Mouse (Mus musculus) mature B cell (primary cell): ENCODE measurements around the gene Mmadhc.

Source experiments
- in situ Hi-C: fragments of 300-500 bp; cut with MboI; formaldehyde crosslinking; loops from 2 replicates; pipeline ENCODE4 v1.14.3; 2019

Gene Mmadhc

GRCm38 (mm10) chr2:50296109-50296986 lies at the start of gene Mmadhc:
Mmadhc (minus strand) TSS chr2:50296801.
- in situ Hi-C loops, result loop anchor here (25.0 kb wide), 2 partner anchors 534 to 1641 kb away; partner anchors contain the start of gene Rbm43

DNA sequence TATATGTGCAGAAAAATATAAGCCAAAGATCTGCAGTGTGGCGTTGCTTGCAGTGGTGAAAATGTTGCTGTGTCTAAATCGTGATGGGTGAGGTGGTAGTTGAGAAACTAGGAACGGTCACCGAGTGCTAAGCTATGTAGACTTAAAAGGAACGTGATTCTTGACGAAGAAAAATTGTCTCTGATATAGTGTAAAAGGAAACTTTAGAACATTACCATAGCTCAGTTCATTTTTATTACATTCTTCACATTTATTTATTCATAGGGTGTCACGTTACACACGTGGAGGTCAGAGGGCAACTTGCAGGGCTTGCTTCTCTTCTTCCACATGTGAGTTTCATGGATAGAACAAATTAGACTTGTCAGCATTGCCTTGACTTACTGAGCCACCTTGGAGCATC lies 47.0 kb upstream of the Mmadhc start:
- in situ Hi-C loops, result no loop called here

DNA sequence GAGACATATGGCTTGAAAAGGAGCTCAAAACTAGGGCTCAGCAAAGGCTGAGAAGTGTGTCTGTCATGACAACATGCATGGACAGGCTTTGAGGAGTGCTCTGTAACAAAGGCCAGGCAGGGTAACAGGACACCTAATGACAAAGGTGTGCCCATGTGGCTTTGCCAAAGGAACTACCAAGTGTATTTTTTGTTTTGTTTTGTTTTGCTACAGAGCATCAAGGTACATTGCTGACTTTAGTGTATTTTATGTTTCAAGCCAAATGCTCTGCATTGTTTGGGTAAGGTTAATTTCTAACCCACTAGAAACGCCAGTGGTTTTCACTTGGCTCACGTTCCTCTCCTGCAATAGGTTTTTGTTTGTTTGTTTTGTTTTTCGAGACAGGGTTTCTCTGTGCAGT lies 42.5 kb upstream of the Mmadhc start:
- in situ Hi-C loops, result no loop called here

DNA sequence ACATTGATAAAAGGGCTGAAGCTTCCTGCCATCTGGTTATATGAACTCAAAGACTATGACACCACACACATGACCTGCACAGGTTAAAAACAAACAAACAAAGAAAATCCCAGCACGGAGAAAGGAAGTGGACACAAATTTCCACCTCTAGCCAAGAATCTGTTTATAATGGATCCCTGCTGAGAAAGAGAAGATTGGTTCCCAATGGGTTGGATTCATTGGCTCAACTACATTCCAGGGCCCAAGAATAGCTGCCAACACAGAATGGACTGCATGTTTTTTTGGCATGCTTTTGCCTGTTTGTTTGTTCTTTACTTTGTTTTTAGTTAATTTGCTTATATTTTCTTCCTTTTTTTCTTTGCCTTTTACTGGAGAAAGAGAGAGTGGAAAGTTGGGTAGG lies 41.0 kb upstream of the Mmadhc start:
- in situ Hi-C loops, result no loop called here

DNA sequence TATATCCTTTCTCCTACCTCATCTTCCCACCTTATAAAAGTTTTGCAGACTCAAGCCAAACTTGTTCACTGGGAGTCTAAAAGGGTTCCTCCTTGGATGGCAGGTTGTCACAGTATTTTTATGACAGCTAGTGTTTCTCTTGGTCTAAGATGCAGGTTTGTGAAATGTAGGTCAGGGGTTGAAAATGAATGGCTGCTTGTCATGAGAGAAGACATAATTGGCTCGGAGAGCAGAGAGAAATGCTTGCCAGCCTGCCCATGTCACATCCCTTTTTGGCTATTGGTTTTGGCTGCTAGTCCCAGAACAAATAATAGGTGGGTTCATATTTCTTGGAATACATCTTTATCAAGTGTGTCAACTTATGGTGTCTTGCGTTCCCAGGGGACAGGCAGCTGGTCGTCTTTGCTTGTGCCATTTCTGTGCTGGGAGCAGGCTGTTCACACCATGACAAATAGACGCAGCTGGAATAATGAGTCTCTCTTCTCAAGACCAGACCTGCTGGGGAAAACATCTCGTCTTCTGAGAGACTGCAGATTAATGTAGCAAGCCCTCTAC lies 35.2 kb upstream of the Mmadhc start:
- in situ Hi-C loops, result no loop called here

DNA sequence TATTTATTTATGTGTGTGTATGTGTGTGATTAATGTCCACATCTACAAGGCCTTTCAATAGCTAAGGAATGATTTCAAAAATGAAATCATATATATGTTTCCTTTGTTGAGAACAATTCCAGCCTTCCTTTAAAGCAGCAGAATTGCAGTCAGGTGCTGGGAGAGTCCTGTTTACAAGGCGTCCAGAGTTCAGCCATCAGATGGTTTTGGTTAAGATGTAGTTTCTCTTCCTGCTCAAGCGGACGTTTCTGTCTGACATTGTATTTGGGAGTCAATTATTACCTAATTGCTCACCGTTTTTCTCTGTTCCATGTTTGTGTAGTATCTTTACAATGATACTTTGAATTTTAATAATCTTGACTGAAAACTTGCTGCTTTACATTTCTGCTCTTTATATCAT lies 31.6 kb upstream of the Mmadhc start:
- in situ Hi-C loops, result no loop called here

GRCm38 (mm10) chr2:50324799-50325198 lies 28.2 kb upstream of the Mmadhc start:
- in situ Hi-C loops, result loop anchor here (25.0 kb wide), 1 partner anchor 838 kb away; no protein-coding TSS in a partner anchor

DNA sequence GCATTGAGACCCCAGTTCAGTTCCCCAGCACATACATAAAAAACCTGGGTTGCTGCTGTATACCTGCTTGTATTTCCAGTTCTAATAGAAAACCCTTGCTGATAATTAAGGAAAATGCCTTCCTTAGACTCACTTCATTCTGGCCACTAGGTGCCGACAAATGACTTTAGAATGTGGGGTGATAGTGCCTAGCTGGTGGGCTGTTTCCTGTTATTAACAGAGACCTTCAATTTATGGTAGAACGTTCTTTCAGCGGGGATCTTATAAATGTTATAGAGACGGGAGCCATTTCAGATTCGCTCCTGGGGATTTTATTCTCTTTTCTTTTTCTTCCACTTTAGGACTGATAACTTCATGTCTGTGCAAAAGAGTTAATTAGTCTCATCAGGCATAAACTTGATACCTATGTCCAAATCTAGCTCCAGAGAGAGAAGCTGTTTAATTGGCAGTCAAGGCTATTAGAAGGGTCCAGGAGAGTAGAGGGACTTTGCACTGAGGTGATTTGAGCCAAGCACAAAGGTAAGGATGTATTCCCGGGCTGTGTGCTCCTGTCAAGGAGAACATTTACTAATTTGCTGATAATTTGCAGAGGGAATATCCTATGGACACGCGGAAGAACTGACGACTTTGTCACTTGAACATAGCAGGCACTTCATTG lies 10.2 kb upstream of the Mmadhc start:
- in situ Hi-C loops, result loop anchor here (10.0 to 25.0 kb wide), 2 partner anchors 856 to 1128 kb away; no protein-coding TSS in a partner anchor

DNA sequence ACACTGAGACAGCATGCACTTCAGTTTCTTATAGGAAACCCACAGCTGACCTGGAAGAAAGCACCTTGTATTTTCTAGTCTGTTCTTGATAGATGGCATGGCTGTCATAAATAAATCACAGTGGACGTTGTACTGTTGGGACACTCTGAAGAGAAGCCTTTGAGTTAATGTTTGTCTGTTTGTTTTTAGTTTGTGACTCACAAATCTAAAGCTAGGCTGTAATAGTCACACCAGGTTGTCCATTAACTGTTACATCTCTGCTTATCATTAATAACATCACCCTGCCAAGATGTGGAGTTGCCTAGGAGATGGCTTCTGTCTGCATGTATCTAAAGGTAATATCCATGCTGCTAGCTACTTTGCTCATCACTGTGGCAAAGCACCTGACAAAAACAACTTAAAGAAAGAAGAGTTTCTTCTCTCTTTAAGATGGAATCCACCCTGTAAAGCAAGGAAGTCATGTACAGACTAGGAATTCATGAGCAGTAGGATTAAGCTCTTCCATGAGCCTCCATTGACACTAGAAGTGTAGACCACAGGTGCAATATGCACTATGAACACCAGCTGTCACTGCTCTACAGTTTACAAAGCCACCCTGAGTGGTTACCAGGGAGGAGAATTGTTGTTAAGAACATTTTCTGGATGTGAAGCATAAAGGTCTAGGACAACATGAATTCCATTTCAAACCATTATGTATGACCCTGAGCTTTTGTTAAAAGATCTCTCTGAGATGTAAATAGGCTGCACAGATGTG lies 8.4 kb upstream of the Mmadhc start:
- in situ Hi-C loops, result loop anchor here (10.0 to 25.0 kb wide), 2 partner anchors 857 to 1130 kb away; no protein-coding TSS in a partner anchor

DNA sequence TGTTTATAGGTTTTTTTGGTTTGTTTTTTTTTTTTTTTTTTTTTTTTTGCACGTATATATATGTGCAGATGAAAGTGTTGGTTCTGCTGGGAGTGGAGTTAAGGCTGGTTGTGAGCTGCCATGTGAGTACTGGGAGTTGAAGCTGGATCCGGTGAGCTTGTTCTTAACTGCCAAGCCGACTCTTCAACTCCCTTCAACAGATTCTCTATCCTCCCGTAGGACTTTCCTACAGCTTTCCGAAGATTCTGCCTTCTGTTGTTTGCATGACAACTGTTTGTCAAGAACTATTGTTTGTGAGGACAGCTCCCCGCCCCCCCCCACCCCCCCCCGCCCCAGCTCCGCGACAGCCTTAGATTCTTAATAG lies 368 bp upstream of the Mmadhc start:
- in situ Hi-C loops, result loop anchor here (25.0 kb wide), 2 partner anchors 535 to 1640 kb away; partner anchors contain the start of gene Rbm43

GRCm38 (mm10) chr2:50295562-50295961 lies 1.0 kb downstream of the Mmadhc start:
- in situ Hi-C loops, result loop anchor here (25.0 kb wide), 2 partner anchors 533 to 1642 kb away; partner anchors contain the start of gene Rbm43

DNA sequence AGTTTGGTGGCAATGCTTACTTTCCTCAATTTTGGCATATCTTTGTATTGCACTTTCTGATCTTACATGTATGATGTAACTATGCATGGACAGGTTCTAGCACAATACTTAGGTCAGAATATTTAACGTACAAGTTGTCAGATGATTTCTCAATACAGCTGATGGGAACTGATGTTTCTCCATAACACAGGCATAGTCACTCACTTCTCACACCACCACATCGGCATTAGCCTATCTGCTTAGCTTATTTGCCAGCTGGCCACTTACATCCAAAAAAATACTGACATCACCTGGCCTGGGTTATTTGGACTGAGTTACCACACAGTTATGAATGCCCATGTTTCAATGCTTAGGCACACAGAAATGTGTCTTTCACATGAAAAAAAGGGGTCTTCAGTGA lies 2.5 kb downstream of the Mmadhc start:
- in situ Hi-C loops, result loop anchor here (25.0 kb wide), 2 partner anchors 532 to 1643 kb away; partner anchors contain the start of gene Rbm43

DNA sequence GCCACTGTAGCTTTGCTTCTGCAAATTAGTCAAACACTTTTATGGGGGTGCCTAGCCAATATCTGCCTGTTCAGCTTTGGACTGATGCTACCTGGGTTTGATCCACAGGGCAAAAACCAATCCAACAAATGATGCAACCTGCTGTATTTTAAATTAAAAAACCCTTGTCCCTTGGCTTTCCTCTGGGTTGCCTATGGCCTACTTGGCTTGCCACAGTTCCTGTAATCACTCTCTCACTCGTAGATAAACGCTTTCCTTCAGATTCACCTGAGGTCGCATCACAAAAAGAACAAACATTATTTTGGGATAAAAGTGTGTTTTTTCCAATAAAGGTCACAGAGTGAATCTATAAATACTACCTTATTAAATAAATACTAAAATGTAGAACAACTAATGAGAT lies 3.0 kb downstream of the Mmadhc start:
- in situ Hi-C loops, result loop anchor here (25.0 kb wide), 2 partner anchors 531 to 1644 kb away; partner anchors contain the start of gene Rbm43

- in situ Hi-C loops, result loop anchor here (25.0 kb wide), 2 partner anchors 530 to 1645 kb away; partner anchors contain the start of gene Rbm43
These were observed 4.7 kb downstream of the Mmadhc start for GRCm38 (mm10) chr2:50291901-50292300.

GRCm38 (mm10) chr2:50290754-50291153 lies 5.8 kb downstream of the Mmadhc start:
- in situ Hi-C loops, result loop anchor here (25.0 kb wide), 2 partner anchors 528 to 1647 kb away; partner anchors contain the start of gene Rbm43

- in situ Hi-C loops, result loop anchor here (25.0 kb wide), 2 partner anchors 522 to 1653 kb away; partner anchors contain the start of gene Rbm43
These were observed 11.8 kb downstream of the Mmadhc start for GRCm38 (mm10) chr2:50284781-50285180.

DNA sequence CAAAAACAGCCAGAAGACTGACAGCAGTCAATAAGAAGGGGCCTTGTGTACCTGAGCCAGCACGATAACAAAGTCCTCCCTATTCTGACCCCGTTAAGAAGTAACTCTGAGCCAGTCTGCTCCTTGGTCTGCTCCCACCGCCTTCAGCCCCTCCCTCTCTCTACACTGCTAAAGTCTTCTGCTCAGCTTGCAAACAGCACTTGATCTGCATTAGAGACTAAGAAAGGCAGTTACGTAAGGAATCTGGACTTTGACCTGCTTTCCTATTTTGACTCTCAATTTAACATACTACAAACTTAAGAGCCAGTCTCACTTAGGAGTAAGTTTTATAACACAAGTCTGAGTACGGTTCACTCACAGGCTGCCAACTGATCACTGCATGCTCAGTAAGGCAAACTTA lies 12.6 kb downstream of the Mmadhc start:
- in situ Hi-C loops, result loop anchor here (25.0 kb wide), 2 partner anchors 522 to 1653 kb away; partner anchors contain the start of gene Rbm43

- in situ Hi-C loops, result loop anchor here (25.0 kb wide), 2 partner anchors 514 to 1661 kb away; partner anchors contain the start of gene Rbm43
These were observed 19.9 kb downstream of the Mmadhc start for GRCm38 (mm10) chr2:50276715-50277114.

- in situ Hi-C loops, result no loop called here
These were observed 23.2 kb downstream of the Mmadhc start for GRCm38 (mm10) chr2:50273415-50273814.

DNA sequence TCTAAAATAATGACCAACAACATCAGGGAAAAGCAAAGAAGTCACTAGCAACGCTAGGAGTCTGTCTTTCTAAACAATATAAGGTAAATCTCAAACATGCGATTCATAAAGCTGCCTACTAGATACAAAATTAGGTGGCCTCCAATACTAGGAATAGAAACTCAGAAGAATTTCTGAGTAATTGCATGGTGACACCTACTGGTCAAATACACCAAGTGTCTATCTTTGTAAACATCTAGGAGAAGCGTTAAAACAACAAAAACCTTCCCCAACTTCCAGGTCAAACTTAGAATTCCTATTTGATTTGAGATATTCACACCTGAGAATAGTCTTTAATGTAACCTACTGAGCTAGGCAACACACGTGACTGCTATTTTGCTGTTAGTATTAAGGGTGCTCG lies 24.4 kb downstream of the Mmadhc start:
- in situ Hi-C loops, result no loop called here

DNA sequence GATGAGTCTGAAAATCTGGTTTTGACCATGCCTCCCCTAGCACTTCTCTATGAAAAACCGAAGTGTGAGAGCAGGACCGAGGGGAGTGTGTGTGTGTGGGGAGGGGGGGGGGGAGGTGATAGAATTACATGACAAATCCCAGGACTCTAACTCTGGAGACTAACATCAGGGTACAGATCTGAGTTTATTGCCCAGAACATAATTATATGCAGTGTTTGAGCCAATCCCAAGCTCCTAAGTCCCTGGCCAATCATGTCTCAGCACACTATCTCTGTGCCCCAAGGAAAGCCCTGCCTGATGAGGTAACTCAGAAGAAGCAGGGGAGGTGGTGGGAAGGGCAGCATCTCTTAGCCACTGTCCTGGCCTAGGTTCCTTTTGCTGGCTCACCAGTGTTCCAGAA lies 28.1 kb downstream of the Mmadhc start:
- in situ Hi-C loops, result no loop called here
